Mouse (Mus musculus): Measurements from ENCODE around the gene Casc3. TPM values are rescaled to one million over a fixed set of nuclear protein-coding genes. Genes with fewer than 3 reads are reported as not detected.

Casc3 gene
- polyA plus RNA-seq, 1 experiment from 2014 or later, result 65.5 TPM

DNA sequence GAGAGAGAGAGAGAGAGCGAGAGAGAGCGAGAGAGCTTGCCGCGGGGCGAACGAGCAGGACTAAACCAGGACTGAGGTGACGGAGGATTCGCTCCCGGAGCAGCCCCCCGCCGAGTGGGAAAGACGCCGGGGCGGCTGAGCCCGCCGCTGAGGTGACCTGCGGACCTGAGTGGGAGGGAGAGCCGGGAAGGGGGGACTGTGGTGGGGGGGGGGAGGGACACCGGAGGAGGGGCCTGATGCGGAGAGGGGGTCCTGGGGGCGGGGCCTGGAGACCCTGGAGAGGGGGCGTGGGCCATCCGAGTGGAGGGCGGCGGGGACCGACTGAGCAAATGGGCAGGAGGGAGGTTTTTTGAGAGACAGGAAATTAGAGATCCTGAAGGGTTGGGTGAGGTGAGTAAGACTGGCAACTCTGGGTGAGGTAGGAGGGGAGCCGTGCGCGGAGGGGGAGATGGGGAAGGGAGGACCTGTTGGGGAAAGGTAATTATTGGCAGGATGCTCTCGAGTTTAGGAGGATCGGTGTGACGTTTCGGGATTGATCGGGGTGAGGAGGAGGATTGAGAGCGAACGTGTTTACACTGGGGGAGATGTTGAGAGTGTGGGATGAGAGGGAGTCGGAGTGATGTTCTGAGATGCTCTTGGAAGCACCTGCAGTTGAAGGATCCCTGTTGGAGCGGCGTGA lies 59.2 kb downstream of the Casc3 start:
- 2% methylated on average over 36 of the region's 39 CpGs for WGBS
- ATAC-seq (ENCODE audit: low FRiP score, low read depth), result peak; percentile 78
- peak overlapping the region; percentile 94 for H3K27ac ChIP-seq (replicated peaks)
- peak overlapping the region; percentile 69 for H3K4me3 ChIP-seq
- H3K4me1 ChIP-seq, result peaks cover 11% of the 10 kb centered on the region; the same call in 1 of the 2 replicates
- peak overlapping the region; percentile 79 for H3K9ac ChIP-seq (replicated peaks)
- H3K4me2 ChIP-seq (replicated peaks), result peak overlapping the region; percentile 70
- H3K36me3 ChIP-seq, result peaks cover 27% of the 10 kb centered on the region
- H3K27me3 ChIP-seq, result peaks cover 3% of the 10 kb centered on the region; the same call in 1 of the 2 replicates
- H3K9me3 ChIP-seq, result no peaks in the 10 kb centered on the region

DNA sequence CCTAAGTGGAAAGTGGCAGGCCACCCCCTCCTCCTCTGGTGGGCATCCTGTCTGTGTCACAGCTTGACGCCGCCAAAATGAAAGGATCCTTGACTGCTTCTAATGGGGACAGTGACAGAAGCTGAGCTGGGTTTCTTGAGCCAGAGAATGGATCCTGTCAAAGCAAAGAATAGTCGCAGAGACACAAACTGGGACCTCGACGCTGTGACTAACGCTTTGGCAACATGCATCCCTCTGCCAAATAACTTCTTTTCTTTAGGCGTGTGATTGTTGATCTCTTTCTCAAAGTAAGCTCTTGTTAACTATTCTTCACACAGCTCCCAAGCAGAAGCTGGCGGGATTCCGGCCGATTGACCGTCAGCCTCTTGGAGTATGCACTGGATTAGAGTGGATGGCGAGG lies 62.6 kb downstream of the Casc3 start:
- 52% methylated on average over 12 of the region's 12 CpGs for WGBS

DNA sequence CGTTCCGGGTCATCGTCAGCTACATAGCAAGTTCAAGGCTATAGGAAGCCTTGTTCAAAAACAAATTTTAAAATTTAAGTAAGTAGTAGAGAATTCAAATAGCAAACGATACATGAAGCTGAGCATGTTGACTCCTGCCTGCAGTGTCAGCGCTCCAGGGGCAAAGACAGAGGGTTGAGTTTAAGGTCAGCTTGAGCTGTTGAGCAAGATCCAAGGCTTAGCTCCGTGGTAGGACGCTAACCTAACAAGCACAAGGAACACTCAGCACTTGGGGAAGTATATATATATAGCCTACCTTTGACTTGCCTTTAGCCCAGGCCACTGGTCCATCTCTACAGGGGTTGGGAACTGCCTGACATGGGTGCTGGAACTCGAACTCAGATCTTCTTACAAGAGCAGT lies 65.2 kb downstream of the Casc3 start:
- WGBS, result 91% methylated on average over 8 of the region's 8 CpGs
- Histone ChIP-seq H3K27me3 (no peaks in the 10 kb centered on the region), H3K27ac (replicated peaks) (no peak overlapping the region), H3K9me3 (no peaks in the 10 kb centered on the region), H3K4me2 (replicated peaks) (no peak overlapping the region), H3K36me3 (peaks cover 56% of the 10 kb centered on the region), H3K9ac (replicated peaks) (no peak overlapping the region), H3K4me3 (no peak overlapping the region), H3K4me1 (0 out of 2 replicates have a peak, but pooled peaks cover 6% of the 10 kb centered on the region)
- no peak for ATAC-seq (ENCODE audit: low FRiP score, low read depth)

More for the DNA sequence above, 62.6 kb downstream of the Casc3 start:
- no peak overlapping the region for H3K9ac ChIP-seq (replicated peaks)
- H3K27ac ChIP-seq (replicated peaks), result peak overlapping the region; percentile 35; the same call in 1 of the 2 replicates
- no peak for ATAC-seq (ENCODE audit: low FRiP score, low read depth)
- no peak overlapping the region for H3K4me3 ChIP-seq
- H3K9me3 ChIP-seq, result no peaks in the 10 kb centered on the region
- peaks cover 2% of the 10 kb centered on the region; the same call in 1 of the 2 replicates for H3K27me3 ChIP-seq
- H3K4me2 ChIP-seq (replicated peaks), result no peak overlapping the region
- peaks cover 17% of the 10 kb centered on the region; the same call in 1 of the 2 replicates for H3K4me1 ChIP-seq
- H3K36me3 ChIP-seq, result peaks cover 43% of the 10 kb centered on the region

DNA sequence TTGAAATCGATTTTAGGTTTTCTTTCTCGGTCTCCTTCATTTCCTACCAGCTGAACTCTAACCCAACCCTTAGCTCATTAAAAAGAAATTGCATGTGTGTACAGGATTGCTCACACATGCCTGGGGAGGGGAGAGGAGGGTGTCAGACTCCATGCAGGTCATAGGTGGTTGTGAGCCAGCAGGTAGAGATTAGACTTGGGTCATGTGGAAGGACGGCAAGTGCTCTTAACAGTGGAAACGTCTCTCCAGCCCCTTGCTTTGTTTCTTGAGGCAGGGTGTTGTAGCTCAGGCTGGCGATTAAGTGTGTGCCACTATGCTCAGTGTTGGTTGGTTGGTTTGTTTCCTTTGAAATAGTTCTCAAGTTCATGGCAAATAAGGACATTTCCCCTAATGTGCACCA lies 66.1 kb downstream of the Casc3 start:
- Histone ChIP-seq H3K9me3 (no peaks in the 10 kb centered on the region), H3K36me3 (peaks cover 56% of the 10 kb centered on the region), H3K4me2 (replicated peaks) (no peak overlapping the region), H3K27ac (replicated peaks) (peak overlapping the region; percentile 4), H3K4me3 (no peak overlapping the region), H3K27me3 (no peaks in the 10 kb centered on the region), H3K4me1 (0 out of 2 replicates have a peak, but pooled peaks cover 6% of the 10 kb centered on the region), H3K9ac (replicated peaks) (no peak overlapping the region)
- ATAC-seq (ENCODE audit: low FRiP score, low read depth), result no peak
- WGBS, result 75% methylated on average over 5 of the region's 5 CpGs

DNA sequence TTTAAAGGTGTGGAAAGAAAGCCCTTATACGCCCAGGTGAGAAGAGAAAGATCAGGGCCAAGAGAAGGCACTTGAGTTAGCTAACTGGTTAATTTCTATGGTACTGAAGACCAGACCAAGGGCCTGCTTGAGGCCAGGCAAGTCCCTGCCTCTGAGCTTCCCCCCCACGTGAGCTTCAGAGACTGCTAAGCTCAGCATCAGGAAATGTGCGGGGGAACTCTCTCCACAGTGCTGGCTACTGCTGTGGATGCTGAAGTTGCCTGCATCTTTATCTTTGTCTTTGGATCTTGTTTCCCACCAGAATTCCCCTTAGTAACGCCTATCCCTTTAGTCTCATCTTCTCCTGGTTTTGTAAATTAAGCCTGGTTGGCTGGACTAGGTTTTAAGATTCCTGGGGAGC lies 66.7 kb downstream of the Casc3 start:
- H3K4me2 ChIP-seq (replicated peaks), result no peak overlapping the region
- H3K4me1 ChIP-seq, result 0 out of 2 replicates have a peak, but pooled peaks cover 6% of the 10 kb centered on the region
- ATAC-seq (ENCODE audit: low FRiP score, low read depth), result no peak
- no peak overlapping the region for H3K9ac ChIP-seq (replicated peaks)
- 52% methylated on average over 4 of the region's 4 CpGs for WGBS
- H3K36me3 ChIP-seq, result peaks cover 52% of the 10 kb centered on the region
- no peak overlapping the region for H3K4me3 ChIP-seq
- H3K9me3 ChIP-seq, result no peaks in the 10 kb centered on the region
- H3K27ac ChIP-seq (replicated peaks), result peak overlapping the region; percentile 4
- no peaks in the 10 kb centered on the region for H3K27me3 ChIP-seq

DNA sequence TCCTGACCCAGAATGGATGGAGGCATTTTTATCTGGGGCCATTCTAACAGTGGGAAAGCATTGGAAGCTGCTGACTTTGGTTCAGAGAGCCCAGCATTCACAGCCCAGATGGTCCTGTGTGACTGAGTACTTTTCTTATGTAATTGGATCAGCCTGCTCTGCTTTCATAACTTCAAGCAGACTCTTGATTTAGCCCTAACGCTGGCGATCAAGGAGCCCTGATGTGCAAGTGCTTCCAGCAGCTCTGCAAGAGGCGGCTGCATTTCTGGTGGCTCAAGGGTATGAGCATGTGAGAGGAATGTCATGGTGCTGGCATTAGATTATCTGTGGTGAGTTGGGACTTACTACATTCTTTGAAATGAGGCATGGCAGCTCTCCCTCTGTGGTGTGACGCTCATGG lies 67.3 kb downstream of the Casc3 start:
- no peaks in the 10 kb centered on the region for H3K9me3 ChIP-seq
- 0 out of 2 replicates have a peak overlapping the region, but pooled peaks have one; percentile 4 for H3K27ac ChIP-seq (replicated peaks)
- WGBS, result 63% methylated on average over 4 of the region's 4 CpGs
- H3K9ac ChIP-seq (replicated peaks), result no peak overlapping the region
- peaks cover 47% of the 10 kb centered on the region for H3K36me3 ChIP-seq
- H3K4me2 ChIP-seq (replicated peaks), result no peak overlapping the region
- H3K27me3 ChIP-seq, result no peaks in the 10 kb centered on the region
- ATAC-seq (ENCODE audit: low FRiP score, low read depth), result no peak
- H3K4me3 ChIP-seq, result no peak overlapping the region
- H3K4me1 ChIP-seq, result 0 out of 2 replicates have a peak, but pooled peaks cover 6% of the 10 kb centered on the region

DNA sequence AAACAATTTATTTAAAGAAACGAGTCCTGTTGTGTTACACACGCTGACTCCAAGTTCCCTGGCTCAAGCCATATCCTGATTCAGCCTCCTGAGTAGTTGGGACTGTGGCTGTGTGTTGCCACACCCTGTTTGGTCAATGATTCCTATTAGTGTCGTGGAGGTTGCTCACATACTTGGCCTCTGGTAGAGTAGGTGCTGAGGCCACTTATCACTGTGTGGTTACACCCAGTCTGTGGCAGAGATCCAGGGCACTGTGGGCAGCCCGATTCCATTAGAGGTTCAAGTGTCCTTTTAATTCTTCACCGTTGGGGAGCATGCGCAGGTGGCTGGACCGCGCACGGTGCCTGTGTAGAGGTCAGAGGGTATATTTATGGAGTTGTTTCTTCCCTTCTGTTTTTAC lies 69.2 kb downstream of the Casc3 start:
- Histone ChIP-seq H3K27ac (replicated peaks) (no peak overlapping the region), H3K4me2 (replicated peaks) (no peak overlapping the region), H3K9me3 (no peaks in the 10 kb centered on the region), H3K4me1 (0 out of 2 replicates have a peak, but pooled peaks cover 6% of the 10 kb centered on the region), H3K4me3 (no peak overlapping the region), H3K9ac (replicated peaks) (no peak overlapping the region), H3K36me3 (peaks cover 29% of the 10 kb centered on the region), H3K27me3 (no peaks in the 10 kb centered on the region)
- ATAC-seq (ENCODE audit: low FRiP score, low read depth), result no peak
- 92% methylated on average over 9 of the region's 9 CpGs for WGBS

DNA sequence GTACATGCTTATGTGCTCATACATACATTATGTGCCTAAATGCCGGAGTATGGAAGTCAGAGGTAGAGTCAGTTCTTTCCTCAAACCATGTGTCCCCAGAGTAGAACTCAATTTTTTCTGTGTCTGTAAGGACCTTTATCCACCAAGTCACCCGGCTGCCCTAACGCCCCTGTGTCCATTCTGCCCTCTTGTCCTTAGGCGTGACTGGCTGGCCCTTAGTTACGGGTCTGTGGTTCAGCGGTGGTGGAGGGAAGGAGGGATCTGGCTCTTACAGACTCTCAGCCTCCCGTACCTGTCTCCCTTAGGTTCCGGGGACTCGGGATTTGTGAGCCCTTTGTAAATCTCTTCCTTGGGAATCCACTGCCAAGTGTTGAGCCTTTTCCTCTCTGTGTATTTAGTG lies 72.3 kb downstream of the Casc3 start:
- H3K4me3 ChIP-seq, result no peak overlapping the region
- 70% methylated on average over 9 of the region's 9 CpGs for WGBS

More for the DNA sequence above, 72.3 kb downstream of the Casc3 start:
- peaks cover 20% of the 10 kb centered on the region for H3K36me3 ChIP-seq
- no peak for ATAC-seq (ENCODE audit: low FRiP score, low read depth)
- no peaks in the 10 kb centered on the region for H3K27me3 ChIP-seq
- no peak overlapping the region for H3K4me2 ChIP-seq (replicated peaks)
- no peak overlapping the region for H3K9ac ChIP-seq (replicated peaks)
- H3K9me3 ChIP-seq, result no peaks in the 10 kb centered on the region
- H3K27ac ChIP-seq (replicated peaks), result no peak overlapping the region
- 0 out of 2 replicates have a peak, but pooled peaks cover 2% of the 10 kb centered on the region for H3K4me1 ChIP-seq

Other genes starting within 250 kb of the Casc3 start
- 67.1 and 73.1 TPM in 2 replicates for gene Ormdl3, start 217.5 kb upstream of the Casc3 start, polyA plus RNA-seq (2016; fragmentation: Nextera tagmentation; extraction: Ambion mirVana)
- gene Lrrc3c, start 206.6 kb upstream of the Casc3 start, polyA plus RNA-seq (2016; fragmentation: Nextera tagmentation; extraction: Ambion mirVana), result not detected in 2 replicates
- 0.68 and 1.2 TPM in 2 replicates for gene Gm12355, start 179.2 kb upstream of the Casc3 start, polyA plus RNA-seq (2016; fragmentation: Nextera tagmentation; extraction: Ambion mirVana)
- not detected in 2 replicates for gene Gsdma3, start 178.5 kb upstream of the Casc3 start, polyA plus RNA-seq (2016; fragmentation: Nextera tagmentation; extraction: Ambion mirVana)
- not detected in 2 replicates for gene Gsdma2, start 158.1 kb upstream of the Casc3 start, polyA plus RNA-seq (2016; fragmentation: Nextera tagmentation; extraction: Ambion mirVana)
- gene Gsdma, start 140.6 kb upstream of the Casc3 start, polyA plus RNA-seq (2016; fragmentation: Nextera tagmentation; extraction: Ambion mirVana), result not detected in 2 replicates
- gene Psmd3, start 122.4 kb upstream of the Casc3 start, polyA plus RNA-seq (2016; fragmentation: Nextera tagmentation; extraction: Ambion mirVana), result 234 and 244 TPM in 2 replicates
- gene Csf3, start 103.6 kb upstream of the Casc3 start, polyA plus RNA-seq (2016; fragmentation: Nextera tagmentation; extraction: Ambion mirVana), result not detected in 2 replicates
- gene Med24, start 75.5 kb upstream of the Casc3 start, polyA plus RNA-seq (2016; fragmentation: Nextera tagmentation; extraction: Ambion mirVana), result 96.5 and 97.7 TPM in 2 replicates
- 45.3 and 47.6 TPM in 2 replicates for gene Thra, start 64.3 kb upstream of the Casc3 start, polyA plus RNA-seq (2016; fragmentation: Nextera tagmentation; extraction: Ambion mirVana)
- 1.2 and 1.5 TPM in 2 replicates for gene Nr1d1, start 29.6 kb upstream of the Casc3 start, polyA plus RNA-seq (2016; fragmentation: Nextera tagmentation; extraction: Ambion mirVana)
- 38.6 and 42.4 TPM in 2 replicates for gene Msl1, start 9.4 kb upstream of the Casc3 start, polyA plus RNA-seq (2016; fragmentation: Nextera tagmentation; extraction: Ambion mirVana)
- 3.0 and 3.1 TPM in 2 replicates for gene Rapgefl1, start 31.9 kb downstream of the Casc3 start, polyA plus RNA-seq (2016; fragmentation: Nextera tagmentation; extraction: Ambion mirVana)
- gene Wipf2, start 58.7 kb downstream of the Casc3 start, polyA plus RNA-seq (2016; fragmentation: Nextera tagmentation; extraction: Ambion mirVana), result 4.9 TPM in 2 replicates
- gene Cdc6, start 102.9 kb downstream of the Casc3 start, polyA plus RNA-seq (2016; fragmentation: Nextera tagmentation; extraction: Ambion mirVana), result 28.3 and 29.0 TPM in 2 replicates
- 15.5 and 17.3 TPM in 2 replicates for gene Rara, start 122.9 kb downstream of the Casc3 start, polyA plus RNA-seq (2016; fragmentation: Nextera tagmentation; extraction: Ambion mirVana)
- gene Gjd3, start 178.1 kb downstream of the Casc3 start, polyA plus RNA-seq (2016; fragmentation: Nextera tagmentation; extraction: Ambion mirVana), result 0.67 and 0.80 TPM in 2 replicates
- 305 and 311 TPM in 2 replicates for gene Top2a, start 219.3 kb downstream of the Casc3 start, polyA plus RNA-seq (2016; fragmentation: Nextera tagmentation; extraction: Ambion mirVana)
- gene Igfbp4, start 236.3 kb downstream of the Casc3 start, polyA plus RNA-seq (2016; fragmentation: Nextera tagmentation; extraction: Ambion mirVana), result 246 and 322 TPM in 2 replicates

Data from midbrain, embryonic 12.5 days (tissue).